Mouse (Mus musculus) monocyte, adult 2 months (primary cell): ENCODE data around the gene Sipa1l2.

Experiments
- DNase-seq, 2 experiments: peaks; one replicate each; pipeline ENCODE4 v3.0.0; 2022; ENCODE audit warnings: low spot score in 2 of 2, low read depth in 1 of 2

Sipa1l2 gene

GRCm38 (mm10) chr8:125372596-125372995, 197.0 kb downstream of the Sipa1l2 start:
- DNase-seq, result no peak

DNA sequence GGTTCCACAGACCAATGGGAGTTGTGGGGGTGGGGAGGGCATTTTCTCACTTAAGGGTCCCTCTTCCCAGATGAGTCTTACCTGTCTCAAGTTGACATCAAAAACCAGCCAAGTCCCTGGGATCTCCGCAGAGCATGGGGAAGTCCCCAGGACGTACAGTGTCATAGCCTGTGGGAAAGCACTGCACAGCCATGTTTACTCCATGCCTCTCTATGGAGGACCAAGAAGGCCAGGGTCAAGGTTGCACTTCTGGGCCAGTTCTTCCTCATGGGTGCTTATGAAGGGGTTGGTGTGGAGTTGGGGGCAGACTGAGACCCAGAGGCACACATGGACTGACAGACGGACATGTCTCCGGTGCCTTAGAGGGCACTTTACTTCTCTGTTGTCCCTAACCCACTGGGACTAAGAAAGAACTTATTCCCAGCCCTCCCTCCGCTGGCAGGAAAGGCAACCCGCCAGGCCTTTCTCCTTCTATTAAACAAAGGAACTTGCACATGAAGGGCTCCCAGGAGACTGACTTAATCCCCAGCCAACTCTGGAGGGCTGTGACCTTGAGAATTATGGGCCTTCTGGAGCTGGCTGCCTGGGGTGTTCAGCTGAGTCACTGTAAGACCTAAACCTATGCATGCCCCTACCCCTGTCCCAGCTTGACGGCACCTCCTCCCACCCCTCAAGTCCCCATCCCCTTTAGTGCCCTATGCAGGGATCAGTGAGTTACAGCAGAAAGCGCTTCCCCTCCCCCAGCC, 199.9 kb downstream of the Sipa1l2 start:
- no peak for DNase-seq

DNA sequence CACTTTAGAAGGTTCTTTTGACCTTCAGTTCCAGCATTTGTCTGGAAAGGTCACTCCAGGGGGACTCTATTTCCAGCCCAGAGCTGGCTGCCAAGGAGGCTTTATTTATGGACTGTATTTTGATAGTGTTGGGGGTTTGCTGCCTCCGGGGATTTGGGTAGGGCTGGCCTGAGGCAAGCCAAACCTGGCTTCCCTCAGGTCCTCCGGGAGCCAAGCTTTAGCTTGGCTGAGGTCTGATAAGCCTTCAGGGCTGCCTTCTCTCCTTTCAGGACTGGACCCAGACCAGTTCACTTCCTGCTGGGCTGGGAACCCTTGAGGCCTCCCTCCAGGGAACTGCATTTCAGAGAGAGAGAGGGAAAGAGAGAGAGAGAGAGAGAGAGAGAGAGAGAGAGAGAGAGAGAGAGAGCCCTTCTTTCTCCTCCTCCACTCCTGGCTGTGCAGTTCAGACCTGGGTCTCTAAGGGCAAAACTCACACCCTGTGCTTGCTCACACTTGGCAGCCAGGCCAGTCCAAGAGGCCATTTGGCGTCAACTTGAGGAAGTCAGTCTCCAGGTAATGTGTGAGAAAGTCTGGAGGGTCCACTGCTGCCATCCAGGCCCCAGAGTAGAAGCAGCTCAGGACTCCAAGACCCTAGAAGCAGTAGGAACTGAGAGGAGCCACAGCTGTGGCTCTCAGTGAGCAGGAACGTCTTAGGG, 201.1 kb downstream of the Sipa1l2 start:
- no peak for DNase-seq
